Mouse (Mus musculus): ENCODE results near the gene Dab2ip.

DNA sequence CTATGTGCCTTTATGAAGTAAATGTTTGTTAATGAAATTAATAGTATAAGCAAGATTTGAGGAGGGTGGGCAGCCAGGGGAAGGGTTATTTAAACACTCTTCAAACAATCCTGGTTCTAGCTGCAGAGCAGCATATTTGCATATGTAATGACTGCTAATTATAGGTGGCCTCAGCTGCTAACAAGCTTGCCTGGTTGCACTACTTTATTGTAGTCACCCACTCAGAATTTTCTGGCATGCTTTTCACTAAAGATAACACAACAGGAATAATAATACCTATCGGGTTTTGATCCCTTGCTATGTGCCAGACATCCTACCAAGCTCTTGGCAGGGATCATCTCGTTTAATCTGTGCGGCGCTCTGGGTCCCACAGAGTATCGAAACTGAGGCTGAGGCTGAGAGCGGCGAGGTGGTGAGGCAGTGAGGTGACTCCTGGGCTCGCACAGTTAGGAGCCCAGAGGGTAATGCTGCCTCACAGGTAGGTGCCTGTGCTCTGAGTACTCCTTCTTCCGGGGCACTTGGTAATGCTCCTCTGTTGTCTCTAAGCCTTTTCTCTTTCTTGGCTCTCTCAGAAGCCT is 126.8 kb downstream of the Dab2ip start:
- no peak for TF ChIP-seq POLR2A (IDR thresholded peaks at IDR 0.05; ENCODE audit: insufficient read depth, low read depth, low read length)
- no peak for TF ChIP-seq CTCF (IDR thresholded peaks at IDR 0.05)
